ENCODE assay signal across 8 mouse cellular contexts in the genomic region with DNA sequence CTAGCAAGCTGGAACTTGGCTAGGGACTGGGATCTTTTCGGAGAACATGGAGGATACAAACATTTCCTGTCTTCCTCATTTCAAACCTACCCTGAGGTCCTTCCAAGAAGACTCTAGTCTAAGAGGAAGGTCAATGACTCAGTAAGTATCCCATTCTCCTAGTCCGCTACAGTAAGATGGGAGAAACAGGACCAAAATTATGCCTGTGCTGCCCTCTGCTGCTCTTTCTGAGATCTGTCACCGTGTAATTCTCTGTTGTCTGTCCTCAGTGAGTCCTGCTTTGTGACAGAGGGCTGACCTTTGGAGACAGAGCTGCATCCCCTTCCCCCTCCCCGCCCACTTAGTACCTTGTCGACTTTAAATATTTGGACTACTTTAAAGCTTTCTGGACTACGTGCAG.
DNase-seq lines count a peak whose midpoint lies in the region.

No protein-coding gene starts in this region.

- intact Hi-C loops in heart, postnatal 36 days (cut with DNase I), result loop anchor here (1.0 to 10.0 kb wide), 3 partner anchors 193 to 452 kb away; no protein-coding TSS in a partner anchor

- DNase-seq in 3134 (ENCODE audit: extremely low read depth, insufficient read length, low spot score), result peak; percentile 5
- DNase-seq in Muller cell, postnatal 12 days (ENCODE audit: inconsistent ontology term), result peak; percentile 52
- DNase-seq in cerebellum, postnatal 36 days, result peak; percentile 22 to 43
- DNase-seq in heart, postnatal 36 days, result peak; percentile 11 to 24
- DNase-seq in kidney, postnatal 25 days, result peak; percentile 37 to 54
- DNase-seq in lung, postnatal 25 days (ENCODE audit: low spot score), result peak; percentile 2
- peak; percentile 46 for DNase-seq in right cerebral cortex, postnatal 4 days
- DNase-seq in urinary bladder, postnatal 10 days (ENCODE audit: low spot score), result no peak
